Mouse (Mus musculus): ENCODE data around the gene Car14. TPM values are rescaled to one million over a fixed set of nuclear protein-coding genes. Genes with fewer than 3 reads are reported as not detected.
A peak's percentile ranks its signal among the peaks of the same experiment; 100 is the strongest.

Car14 gene
- polyA plus RNA-seq, 1 experiment from 2014 or later: 10.9 TPM

DNA sequence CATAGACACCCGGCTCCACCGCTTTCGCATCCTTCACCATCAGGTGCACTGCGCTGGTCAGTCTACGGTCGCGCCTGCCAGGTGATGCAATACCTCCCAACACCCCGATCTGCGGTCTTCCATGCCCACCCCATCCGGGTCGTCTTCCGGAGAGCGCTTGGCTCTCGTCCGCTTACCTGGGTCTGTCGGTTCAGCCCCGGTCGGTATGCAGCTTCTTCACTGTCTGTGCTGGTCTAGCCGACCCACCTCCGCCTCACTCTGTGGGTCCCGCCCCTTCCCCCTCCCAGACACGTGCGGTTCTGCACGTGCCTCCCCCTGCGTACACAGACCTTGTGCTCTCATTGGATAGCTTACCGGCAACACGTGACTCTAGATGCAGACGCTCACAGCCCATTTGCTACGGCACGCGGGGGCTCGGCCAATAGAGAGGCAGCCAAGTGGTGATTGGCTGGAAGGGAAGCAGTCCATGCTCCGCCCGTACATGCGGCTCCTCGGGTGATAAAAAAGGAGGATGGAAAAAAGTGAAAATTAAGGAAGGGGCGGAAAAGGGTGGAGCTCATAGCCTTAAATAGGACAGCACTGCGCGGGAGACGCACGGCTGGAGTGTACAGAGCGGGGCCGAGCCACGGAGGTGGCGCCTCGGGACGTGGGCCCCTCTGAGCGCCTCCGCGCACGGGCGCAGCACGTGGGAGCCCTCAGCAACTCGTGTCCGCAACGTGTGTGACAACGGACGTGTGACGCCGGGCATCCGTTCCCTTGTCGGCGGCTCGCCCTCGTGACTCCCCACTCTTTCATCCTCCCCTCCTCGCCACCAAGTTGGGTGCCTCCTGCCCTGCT, 22.3 kb downstream of the Car14 start, which contains the start of gene Ciart:
Gene Ciart (minus strand): TSS at position 273 of the 837 bp plus-strand sequence.
- peak within 1 kb of the TSS; percentile 98 for H3K4me2 ChIP-seq
- H3K9ac ChIP-seq: peak within 1 kb of the TSS; percentile 61
- no peaks in the 10 kb centered on the region for H3K36me3 ChIP-seq
- H3K4me3 ChIP-seq: peak within 1 kb of the TSS; percentile 59
- H3K27me3 ChIP-seq: 0 out of 2 replicates have a peak, but pooled peaks cover 3% of the 10 kb centered on the region
- no peak within 1 kb of the TSS for H3K27ac ChIP-seq
- peak; percentile 99 for ATAC-seq (ENCODE audit: low FRiP score)
- under 1% methylated on average over 43 of the region's 66 CpGs for WGBS
- H3K4me1 ChIP-seq (replicated peaks): peaks cover 16% of the 10 kb centered on the region
- no peaks in the 10 kb centered on the region for H3K9me3 ChIP-seq

DNA sequence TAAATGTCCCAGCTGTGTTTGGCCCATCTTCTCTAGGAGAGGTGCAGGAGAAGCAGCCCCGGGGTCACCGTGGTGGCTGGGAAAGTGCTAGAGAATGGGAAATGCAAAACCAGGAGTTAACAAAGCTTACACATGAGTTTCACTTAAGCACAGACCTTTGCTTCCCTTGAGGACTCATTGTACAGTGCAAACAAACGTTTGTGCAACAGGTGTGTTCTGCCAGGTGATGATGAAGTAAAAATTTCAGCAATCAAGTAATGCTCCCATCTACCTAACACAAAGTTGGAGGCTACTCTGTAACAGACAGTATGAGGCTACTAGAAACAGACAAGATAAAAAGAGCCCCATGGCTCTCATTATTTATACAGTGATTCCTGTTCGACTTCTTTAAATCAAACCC, 25.4 kb downstream of the Car14 start:
- H3K27me3 ChIP-seq: 0 out of 2 replicates have a peak, but pooled peaks cover under 1% of the 10 kb centered on the region
- 93% methylated on average over 4 of the region's 4 CpGs for WGBS
- no peak overlapping the region for H3K4me2 ChIP-seq
- ATAC-seq (ENCODE audit: low FRiP score): no peak
- no peaks in the 10 kb centered on the region for H3K36me3 ChIP-seq
- no peak overlapping the region for H3K4me3 ChIP-seq
- H3K9ac ChIP-seq: no peak overlapping the region
- H3K4me1 ChIP-seq (replicated peaks): peaks cover 16% of the 10 kb centered on the region
- H3K27ac ChIP-seq: no peak overlapping the region
- H3K9me3 ChIP-seq: no peaks in the 10 kb centered on the region

DNA sequence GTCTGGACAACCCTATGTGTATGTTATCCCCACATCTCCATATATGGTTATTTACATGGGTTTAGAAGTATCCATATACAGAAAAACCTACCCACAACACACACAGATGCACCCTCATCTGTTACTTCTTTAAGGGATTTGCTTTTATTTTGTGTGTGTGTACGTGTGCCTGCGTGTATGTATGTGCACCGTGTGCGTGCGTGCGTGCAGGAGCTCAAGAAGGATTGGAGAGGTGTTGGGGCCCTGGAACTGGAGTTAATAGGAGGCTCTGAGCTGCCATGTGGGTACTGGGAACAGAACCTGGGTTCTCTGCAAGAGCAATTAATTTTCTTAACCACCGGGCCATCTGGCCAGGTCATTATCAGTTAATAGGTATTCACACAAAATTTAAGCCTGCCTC, 32.4 kb downstream of the Car14 start:
- peaks cover 27% of the 10 kb centered on the region for H3K36me3 ChIP-seq
- no peak overlapping the region for H3K27ac ChIP-seq
- H3K4me3 ChIP-seq: peak overlapping the region; percentile 72
- H3K9ac ChIP-seq: peak overlapping the region; percentile 86
- peaks cover 25% of the 10 kb centered on the region for H3K4me1 ChIP-seq (replicated peaks)
- no peaks in the 10 kb centered on the region for H3K27me3 ChIP-seq
- H3K9me3 ChIP-seq: no peaks in the 10 kb centered on the region
- no peak for ATAC-seq (ENCODE audit: low FRiP score)
- H3K4me2 ChIP-seq: peak overlapping the region; percentile 82
- 82% methylated on average over 7 of the region's 7 CpGs for WGBS

DNA sequence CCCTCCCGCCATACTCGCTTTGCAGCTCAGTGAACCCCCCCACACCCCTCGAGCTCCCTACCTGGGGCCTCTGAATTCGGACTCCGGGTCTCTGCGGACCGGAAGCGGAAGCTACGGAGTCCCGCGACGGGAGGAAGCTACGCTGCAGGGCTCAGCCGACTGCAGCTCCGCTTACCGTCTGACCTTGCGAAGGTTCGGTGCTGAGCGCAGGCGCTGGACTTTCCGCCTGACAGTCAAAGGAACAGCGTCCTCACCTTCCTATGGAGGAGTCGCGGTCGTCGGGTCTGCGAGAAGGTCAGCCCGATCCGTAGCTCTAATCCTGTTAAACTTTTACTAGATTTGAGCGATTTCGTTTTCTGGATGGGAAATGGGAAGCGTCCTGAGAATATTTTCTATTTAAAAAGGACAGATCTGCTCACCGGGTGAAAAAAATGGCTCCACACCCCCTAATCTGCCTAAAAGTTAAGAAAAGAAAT, 33.1 kb downstream of the Car14 start, which contains the start of gene Mrps21:
Gene Mrps21 (minus strand): TSS at position 128 of the 476 bp plus-strand sequence.
- Histone ChIP-seq H3K9me3 (no peaks in the 10 kb centered on the region), H3K27me3 (no peaks in the 10 kb centered on the region), H3K4me1 (replicated peaks) (peaks cover 25% of the 10 kb centered on the region), H3K4me2 (peak within 1 kb of the TSS; percentile 82), H3K27ac (peak within 1 kb of the TSS; percentile 85), H3K9ac (peak within 1 kb of the TSS; percentile 86), H3K36me3 (peaks cover 31% of the 10 kb centered on the region), H3K4me3 (peak within 1 kb of the TSS; percentile 72)
- under 1% methylated on average over 33 of the region's 33 CpGs for WGBS
- peak; percentile 92 for ATAC-seq (ENCODE audit: low FRiP score)

DNA sequence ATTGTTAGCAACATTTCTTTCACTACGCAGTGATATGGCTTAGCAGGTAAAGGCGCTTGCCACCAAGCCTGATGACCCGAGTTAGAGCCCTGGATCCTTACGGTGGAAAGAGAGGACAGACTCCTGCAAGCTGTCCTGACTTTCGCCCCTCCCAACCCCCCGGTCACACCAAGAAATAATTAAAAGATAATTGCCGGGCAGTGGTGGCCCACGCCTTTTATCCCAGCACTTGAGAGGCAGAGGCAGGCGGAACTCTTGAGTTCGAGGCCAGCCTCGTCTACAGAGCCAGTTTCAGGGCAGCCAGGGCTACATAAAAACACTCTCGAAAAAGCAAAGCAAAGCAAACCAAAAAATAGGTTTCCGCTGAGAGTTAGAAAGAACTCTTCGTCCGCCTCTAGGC, 33.5 kb downstream of the Car14 start:
- H3K4me1 ChIP-seq (replicated peaks): peaks cover 25% of the 10 kb centered on the region
- no peaks in the 10 kb centered on the region for H3K27me3 ChIP-seq
- H3K9me3 ChIP-seq: no peaks in the 10 kb centered on the region
- WGBS: 10% methylated on average over 15 of the region's 15 CpGs
- peaks cover 31% of the 10 kb centered on the region for H3K36me3 ChIP-seq
- H3K9ac ChIP-seq: peak overlapping the region; percentile 86
- peak; percentile 29; the same call in 1 of the 2 replicates for ATAC-seq (ENCODE audit: low FRiP score)
- peak overlapping the region; percentile 72 for H3K4me3 ChIP-seq
- peak overlapping the region; percentile 85 for H3K27ac ChIP-seq
- peak overlapping the region; percentile 82 for H3K4me2 ChIP-seq

DNA sequence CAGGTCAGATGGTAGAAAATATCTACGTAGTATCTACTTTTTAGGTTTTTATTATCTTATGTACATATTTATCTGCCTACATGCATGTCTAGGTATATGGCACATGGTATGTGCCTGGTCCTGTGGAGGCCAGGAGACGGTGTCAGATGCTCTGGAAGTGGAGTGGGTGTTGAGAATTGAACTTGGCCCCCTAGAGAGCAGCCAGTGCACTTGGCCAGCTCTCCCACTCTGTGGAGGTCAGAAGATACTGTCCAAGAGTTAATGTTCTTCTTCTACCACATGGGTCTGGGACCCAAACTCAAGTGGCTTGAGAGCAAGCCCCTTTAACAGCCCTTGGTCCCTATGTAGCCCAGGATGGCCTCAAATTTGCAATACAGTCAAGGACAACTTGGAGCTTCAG, 37.1 kb downstream of the Car14 start:
- H3K4me2 ChIP-seq: no peak overlapping the region
- H3K27ac ChIP-seq: no peak overlapping the region
- no peak overlapping the region for H3K4me3 ChIP-seq
- peaks cover 23% of the 10 kb centered on the region for H3K4me1 ChIP-seq (replicated peaks)
- no peaks in the 10 kb centered on the region for H3K9me3 ChIP-seq
- peaks cover 55% of the 10 kb centered on the region for H3K36me3 ChIP-seq
- no peak for ATAC-seq (ENCODE audit: low FRiP score)
- 96% methylated on average over 2 of the region's 2 CpGs for WGBS
- H3K9ac ChIP-seq: no peak overlapping the region
- H3K27me3 ChIP-seq: no peaks in the 10 kb centered on the region

DNA sequence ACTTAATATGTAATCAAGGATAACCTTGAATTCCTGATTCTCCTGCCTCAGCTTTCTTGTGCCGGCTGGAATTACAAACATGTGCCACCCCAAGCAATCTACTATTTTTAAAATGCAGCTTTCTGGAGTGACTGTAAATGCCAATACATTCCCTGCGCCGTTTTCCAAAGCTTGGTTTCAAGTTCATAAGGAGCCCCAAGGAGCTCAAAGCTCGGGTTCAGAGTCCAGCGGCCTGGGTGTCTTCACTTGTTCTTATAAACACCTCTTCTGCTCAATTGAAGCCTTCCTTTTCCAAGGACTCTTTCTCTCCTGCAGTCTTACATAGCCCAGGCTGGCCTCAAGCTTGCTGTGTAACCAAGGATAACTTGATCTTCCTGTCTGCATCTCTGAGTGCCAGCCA, 38.4 kb downstream of the Car14 start:
- WGBS: 90% methylated on average over 5 of the region's 5 CpGs
- no peaks in the 10 kb centered on the region for H3K27me3 ChIP-seq
- peaks cover 58% of the 10 kb centered on the region for H3K36me3 ChIP-seq

DNA sequence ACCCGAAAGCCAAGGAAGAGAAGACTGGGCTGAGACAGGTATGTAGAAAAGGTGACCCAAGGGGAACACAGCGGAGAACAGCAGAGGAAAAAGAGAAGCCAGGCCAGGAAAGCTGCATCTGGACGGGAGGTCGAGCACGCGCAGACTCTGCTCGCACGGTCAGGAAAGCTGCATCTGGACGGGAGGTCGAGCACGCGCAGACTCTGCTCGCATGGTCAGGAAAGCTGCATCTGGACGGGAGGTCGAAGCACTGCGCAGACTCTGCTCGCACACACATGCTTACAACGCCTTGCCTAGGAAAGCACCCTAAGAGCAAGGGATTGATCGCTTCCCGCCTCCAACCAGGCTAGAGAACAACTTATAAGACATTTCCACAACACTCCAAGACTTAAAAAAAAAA, 38.9 kb downstream of the Car14 start:
- H3K36me3 ChIP-seq: peaks cover 58% of the 10 kb centered on the region
- H3K4me1 ChIP-seq (replicated peaks): peaks cover 13% of the 10 kb centered on the region
- no peak overlapping the region for H3K4me2 ChIP-seq
- no peak overlapping the region for H3K4me3 ChIP-seq
- no peaks in the 10 kb centered on the region for H3K9me3 ChIP-seq
- no peak overlapping the region for H3K9ac ChIP-seq
- no peak for ATAC-seq (ENCODE audit: low FRiP score)
- H3K27me3 ChIP-seq: no peaks in the 10 kb centered on the region
- WGBS: 94% methylated on average over 20 of the region's 20 CpGs
- no peak overlapping the region for H3K27ac ChIP-seq

More for the DNA sequence above, 38.4 kb downstream of the Car14 start:
- no peak overlapping the region for H3K4me3 ChIP-seq
- no peak overlapping the region for H3K27ac ChIP-seq
- no peak overlapping the region for H3K9ac ChIP-seq
- no peak for ATAC-seq (ENCODE audit: low FRiP score)
- no peaks in the 10 kb centered on the region for H3K9me3 ChIP-seq
- H3K4me1 ChIP-seq (replicated peaks): peaks cover 18% of the 10 kb centered on the region
- no peak overlapping the region for H3K4me2 ChIP-seq

DNA sequence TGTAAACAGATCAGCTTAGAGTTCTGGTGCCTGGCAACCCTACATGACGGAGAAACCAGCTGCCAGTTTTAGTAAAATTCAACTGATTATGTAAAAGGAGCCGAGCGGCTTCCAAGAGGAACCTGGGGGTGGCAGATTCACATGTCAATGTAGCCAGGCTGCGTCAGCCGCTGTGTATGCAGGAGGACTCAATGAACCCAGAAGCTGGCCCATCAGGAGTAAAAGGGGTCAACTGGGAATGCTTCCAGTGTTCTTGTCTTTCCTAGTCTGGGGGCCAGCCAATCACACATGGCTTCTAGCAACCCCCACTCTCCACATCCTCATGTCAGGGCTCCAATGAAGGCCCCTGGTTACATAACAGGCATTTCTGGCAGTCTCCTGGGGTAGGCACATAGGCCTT, 39.4 kb downstream of the Car14 start:
- no peak for ATAC-seq (ENCODE audit: low FRiP score)
- H3K27me3 ChIP-seq: no peaks in the 10 kb centered on the region
- H3K9ac ChIP-seq: no peak overlapping the region
- no peak overlapping the region for H3K4me2 ChIP-seq
- H3K4me1 ChIP-seq (replicated peaks): peaks cover 8% of the 10 kb centered on the region; the same call in 1 of the 2 replicates
- H3K27ac ChIP-seq: no peak overlapping the region
- 93% methylated on average over 5 of the region's 5 CpGs for WGBS
- peaks cover 56% of the 10 kb centered on the region for H3K36me3 ChIP-seq
- no peak overlapping the region for H3K4me3 ChIP-seq
- no peaks in the 10 kb centered on the region for H3K9me3 ChIP-seq

DNA sequence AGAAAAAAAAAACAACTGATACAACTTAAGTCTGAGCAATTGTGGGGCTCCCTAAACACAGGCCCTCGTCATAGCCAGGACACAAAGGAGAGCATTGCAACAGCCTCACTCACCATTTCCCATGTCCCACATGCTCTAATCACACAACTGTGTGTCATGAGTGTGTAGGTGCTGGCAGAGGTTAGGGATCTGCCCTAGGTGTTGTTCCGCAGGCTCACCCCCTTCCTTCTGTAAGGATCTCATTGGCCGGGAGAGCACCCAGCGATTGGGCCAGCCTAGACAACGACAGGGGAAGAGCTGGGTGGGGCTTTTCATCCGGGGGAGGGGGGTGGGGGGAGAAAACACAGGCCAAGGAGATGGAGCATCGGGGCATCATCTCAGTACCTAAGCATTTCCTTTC, 40.9 kb downstream of the Car14 start:
- H3K27me3 ChIP-seq: no peaks in the 10 kb centered on the region
- H3K27ac ChIP-seq: no peak overlapping the region
- WGBS: 77% methylated on average over 7 of the region's 7 CpGs
- no peaks in the 10 kb centered on the region for H3K4me1 ChIP-seq (replicated peaks)
- H3K4me2 ChIP-seq: no peak overlapping the region
- H3K4me3 ChIP-seq: no peak overlapping the region
- H3K9ac ChIP-seq: no peak overlapping the region
- ATAC-seq (ENCODE audit: low FRiP score): no peak
- H3K36me3 ChIP-seq: peaks cover 44% of the 10 kb centered on the region
- H3K9me3 ChIP-seq: no peaks in the 10 kb centered on the region

DNA sequence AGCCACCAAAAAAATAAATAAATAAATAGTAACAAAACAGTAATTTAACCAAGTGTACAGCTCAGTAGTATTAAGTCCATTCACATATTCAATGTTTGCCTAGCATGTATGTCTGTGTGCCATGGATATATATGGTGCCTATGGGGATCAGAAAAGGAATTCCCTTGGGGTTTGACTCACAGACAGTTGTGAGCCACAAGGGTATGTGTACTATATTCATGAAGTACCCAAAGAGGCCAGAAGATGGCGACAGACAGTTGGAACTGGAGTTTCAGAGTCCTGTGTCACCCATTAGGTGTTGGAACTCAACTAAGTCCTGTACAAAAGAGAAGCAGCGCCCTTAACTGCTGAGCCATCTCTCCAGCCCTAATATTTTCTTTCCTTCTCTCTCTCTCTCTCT, 42.7 kb downstream of the Car14 start:
- Histone ChIP-seq H3K4me2 (no peak overlapping the region), H3K4me1 (replicated peaks) (no peaks in the 10 kb centered on the region), H3K27me3 (no peaks in the 10 kb centered on the region), H3K36me3 (peaks cover 29% of the 10 kb centered on the region), H3K9ac (no peak overlapping the region), H3K9me3 (no peaks in the 10 kb centered on the region), H3K27ac (no peak overlapping the region), H3K4me3 (no peak overlapping the region)
- peak; percentile 36; the same call in 1 of the 2 replicates for ATAC-seq (ENCODE audit: low FRiP score)
- 49% methylated on average over 2 of the region's 2 CpGs for WGBS

DNA sequence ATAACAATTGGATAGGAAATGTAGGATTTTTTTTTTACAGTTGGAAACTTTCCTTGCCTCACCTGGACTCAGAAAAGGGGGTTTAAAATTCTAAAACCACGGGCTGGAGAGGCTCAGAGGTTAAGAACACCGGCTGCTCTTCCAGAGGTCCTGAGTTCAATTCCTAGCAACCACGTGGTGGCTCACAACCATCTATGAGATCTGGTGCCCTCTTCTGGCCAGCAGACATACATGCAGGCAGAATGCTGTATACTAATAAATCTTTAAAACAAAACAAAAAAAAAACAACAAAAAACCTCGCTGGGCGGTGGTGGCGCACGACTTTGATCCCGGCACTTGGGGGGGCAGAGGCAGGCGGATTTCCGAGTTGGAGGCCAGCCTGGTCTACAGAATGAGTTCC, 43.3 kb downstream of the Car14 start:
- Histone ChIP-seq H3K27me3 (no peaks in the 10 kb centered on the region), H3K9ac (no peak overlapping the region), H3K4me2 (no peak overlapping the region), H3K4me3 (no peak overlapping the region), H3K4me1 (replicated peaks) (peaks cover under 1% of the 10 kb centered on the region; the same call in 1 of the 2 replicates), H3K27ac (no peak overlapping the region), H3K36me3 (peaks cover 27% of the 10 kb centered on the region), H3K9me3 (no peaks in the 10 kb centered on the region)
- no peak for ATAC-seq (ENCODE audit: low FRiP score)
- WGBS: 79% methylated on average over 10 of the region's 10 CpGs
